Mouse (Mus musculus) monocyte, adult 5-6 weeks (primary cell): ENCODE results near the gene Efnb1. TPM values are rescaled to one million over a fixed set of nuclear protein-coding genes. Genes with fewer than 3 reads are reported as not detected.

Source experiments
- ATAC-seq: fragments of 153-309, 156-312 bp; replicated peaks from 2 replicates; pipeline ENCODE4 v1.8.0; 2017; ENCODE audit warnings: mild to moderate bottlenecking; ENCODE audit not compliant: low TSS enrichment, insufficient number of reproducible peaks, severe bottlenecking, poor library complexity, low FRiP score
- total RNA-seq: library from RNA; stranded (forward); fragments of 200-1000, 200-491, 200-594 nt; gene quantifications from 3 replicates; pipeline ENCODE4 v1.2.3, GENCODE M21; 2017

Gene Efnb1
- total RNA-seq, 1 experiment from 2014 or later, result 7.7 TPM

- ATAC-seq, result no peak
These were observed 16.2 kb downstream of the Efnb1 start for GRCm38 (mm10) chrX:99152141-99152540.

- ATAC-seq, result no peak
These were observed 16.8 kb downstream of the Efnb1 start for GRCm38 (mm10) chrX:99152566-99153265.

GRCm38 (mm10) chrX:99153266-99153646, 17.3 kb downstream of the Efnb1 start:
- ATAC-seq, result no peak

GRCm38 (mm10) chrX:99154358-99154757, 18.4 kb downstream of the Efnb1 start:
- no peak for ATAC-seq

DNA sequence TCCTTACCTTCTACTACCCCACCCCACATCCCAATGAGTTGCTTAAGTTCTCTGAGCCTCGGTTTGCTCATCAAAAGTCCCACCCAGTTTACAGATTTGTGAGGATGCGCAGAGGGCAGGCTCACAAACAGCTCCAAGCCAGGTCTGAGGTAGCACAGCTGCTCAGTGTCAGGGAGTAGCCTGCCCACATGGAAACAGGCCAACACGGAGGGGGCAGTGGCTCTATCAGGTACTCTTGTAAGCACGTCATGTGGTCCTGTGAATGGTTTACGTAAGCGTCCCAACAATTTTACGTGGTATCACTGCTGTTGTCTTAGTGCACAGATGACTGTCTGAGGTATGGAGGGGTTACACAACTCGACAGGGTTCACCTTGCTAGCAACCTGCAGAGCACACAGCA, 23.1 kb downstream of the Efnb1 start:
- ATAC-seq, result no peak

- ATAC-seq, result no peak
These were observed 28.2 kb downstream of the Efnb1 start for GRCm38 (mm10) chrX:99164111-99164510.

DNA sequence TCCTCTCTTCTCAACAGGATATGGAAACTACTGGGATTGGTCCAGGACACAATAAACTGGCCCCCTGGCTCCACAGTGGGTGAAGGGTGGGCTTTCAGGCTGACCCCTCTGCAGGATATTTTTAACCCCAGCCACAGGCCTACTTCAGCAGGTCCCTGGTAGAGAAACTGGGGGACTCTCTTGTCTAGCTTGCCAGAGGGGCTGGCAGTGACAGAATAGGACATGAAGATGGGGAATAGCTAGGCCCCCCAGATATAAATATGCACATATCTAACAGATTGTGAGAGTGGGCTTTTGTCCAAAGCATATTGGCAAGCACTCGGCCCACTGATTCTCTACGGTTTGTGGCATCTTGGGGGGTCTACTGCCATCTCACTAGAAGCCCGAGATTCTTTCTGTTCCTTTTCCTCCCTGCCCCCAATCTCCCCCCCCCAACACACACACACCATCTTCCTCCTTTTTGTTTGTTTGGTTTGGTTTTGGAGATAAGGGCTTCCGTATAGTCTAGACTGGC, 29.0 kb downstream of the Efnb1 start:
- no peak for ATAC-seq

DNA sequence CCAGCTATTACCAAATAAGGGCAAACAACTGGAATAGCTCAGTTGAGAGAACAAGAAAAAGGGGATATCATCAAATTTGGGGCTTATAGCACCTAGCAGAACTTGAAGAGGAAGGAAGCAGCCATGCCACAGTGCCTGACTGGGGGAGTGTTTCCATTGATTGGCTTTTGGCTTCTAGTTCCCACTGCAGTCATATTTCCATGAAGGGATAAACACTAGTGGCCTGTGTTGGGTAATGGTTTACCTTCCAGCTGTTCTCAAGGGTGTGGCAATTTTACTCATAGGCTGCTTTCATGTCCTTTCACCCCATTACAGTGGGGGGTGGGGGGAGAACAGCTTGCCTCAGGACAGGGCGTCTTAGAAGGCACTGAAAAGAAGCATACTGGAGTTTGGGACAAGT, 31.1 kb downstream of the Efnb1 start:
- ATAC-seq, result no peak

DNA sequence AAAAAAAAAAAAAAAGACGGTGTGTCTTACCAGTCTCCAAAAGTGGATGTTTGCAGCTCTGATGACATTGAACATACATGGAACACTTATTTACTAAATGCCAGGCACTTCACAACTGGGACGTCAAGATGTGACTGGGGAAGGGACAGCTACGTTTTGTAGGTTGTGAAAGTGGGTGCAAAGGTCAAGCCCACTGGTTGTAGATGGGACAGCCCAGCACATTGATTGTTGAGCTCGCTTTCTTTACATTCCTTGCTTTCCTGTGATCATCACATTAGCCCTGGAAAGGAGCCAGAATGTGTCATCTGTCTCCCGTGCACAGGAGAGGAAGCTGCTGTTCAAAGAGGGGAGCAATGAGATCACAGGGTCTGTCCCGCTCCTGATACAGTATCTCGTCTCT, 31.6 kb downstream of the Efnb1 start:
- ATAC-seq, result no peak

GRCm38 (mm10) chrX:99172301-99172700, 36.4 kb downstream of the Efnb1 start:
- ATAC-seq, result no peak

- ATAC-seq, result no peak
These were observed 49.2 kb downstream of the Efnb1 start for GRCm38 (mm10) chrX:99185081-99185596.

GRCm38 (mm10) chrX:99186497-99187435, 50.8 kb downstream of the Efnb1 start:
- ATAC-seq, result no peak

DNA sequence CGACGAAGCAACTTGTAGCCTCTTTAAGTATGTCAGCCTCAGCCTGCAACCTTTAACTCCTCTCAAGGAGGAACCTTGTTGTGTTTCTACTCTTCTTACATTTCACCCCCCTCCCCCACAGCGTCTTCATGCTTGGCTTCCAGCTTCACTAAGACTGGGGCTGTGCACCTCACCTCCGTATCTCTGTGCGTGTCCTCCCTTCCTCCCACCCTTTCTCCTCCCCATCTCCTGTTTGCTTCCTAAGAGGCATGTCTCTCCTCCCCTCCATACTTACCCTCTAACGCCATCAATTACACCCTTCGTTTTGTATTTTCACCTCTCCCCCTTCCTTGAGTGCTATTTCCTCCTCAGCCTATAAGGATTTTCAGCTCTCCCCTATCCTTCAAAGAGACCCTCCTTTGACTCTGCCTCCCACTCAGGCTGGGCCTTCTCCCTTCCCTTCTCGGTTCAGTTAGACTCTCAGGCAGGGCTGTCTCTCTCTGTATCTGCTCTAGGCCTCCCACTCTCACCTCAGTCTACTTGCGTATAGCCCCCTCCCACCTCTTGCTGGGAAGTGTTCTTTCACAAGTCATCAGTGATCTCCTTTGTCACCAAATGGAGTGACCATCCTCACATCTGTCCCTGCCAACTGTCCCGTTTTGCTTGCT, 55.6 kb downstream of the Efnb1 start:
- no peak for ATAC-seq

- ATAC-seq, result no peak
These were observed 61.0 kb downstream of the Efnb1 start for GRCm38 (mm10) chrX:99196910-99197309.

GRCm38 (mm10) chrX:99198532-99198931, 62.6 kb downstream of the Efnb1 start:
- no peak for ATAC-seq
